Mouse (Mus musculus): ENCODE data around the gene Ppdpf.
A peak's percentile ranks its signal among the peaks of the same experiment; 100 is the strongest.

Gene Ppdpf

DNA sequence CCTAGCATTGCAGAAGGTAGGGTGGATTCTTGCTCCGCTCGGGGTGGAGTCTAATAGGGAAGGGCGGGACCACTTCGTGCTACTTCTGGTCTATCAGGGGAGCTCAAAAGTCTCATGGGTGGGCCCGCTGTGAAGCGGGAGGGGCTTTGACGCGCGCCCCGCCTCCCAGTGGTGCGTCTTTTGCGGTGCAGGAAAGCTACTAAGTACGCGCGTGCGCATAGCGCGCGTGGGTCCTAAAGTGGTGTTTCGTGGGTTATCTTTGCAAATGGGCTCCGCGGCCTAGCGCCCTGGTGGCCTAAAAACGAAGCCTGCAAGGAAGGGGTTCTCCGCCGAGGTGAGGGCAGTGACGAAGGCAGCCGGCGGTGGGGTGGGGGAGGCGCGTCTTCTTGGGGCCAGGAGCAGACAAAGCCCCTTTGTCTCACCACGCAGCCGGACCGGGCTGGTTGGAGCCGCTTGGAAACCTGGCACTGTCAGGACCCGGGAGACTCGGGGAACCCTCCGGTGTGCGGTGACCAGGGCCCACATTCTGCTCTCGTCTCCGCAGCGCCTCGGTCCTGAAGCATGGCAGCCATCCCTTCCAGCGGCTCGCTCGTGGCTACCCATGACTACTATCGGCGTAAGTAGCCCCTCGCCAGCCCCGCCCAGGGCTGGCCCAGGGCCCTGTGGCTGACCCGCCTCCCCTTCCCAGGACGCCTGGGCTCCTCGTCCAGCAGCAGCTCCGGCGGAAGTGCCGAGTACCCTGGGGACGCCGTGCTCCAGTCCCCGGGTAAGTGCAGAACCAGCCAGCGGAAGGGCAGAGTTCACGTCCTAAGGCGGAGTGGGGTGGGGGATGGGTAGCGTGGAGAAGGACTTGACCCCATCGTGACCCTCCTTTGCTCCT, at the start of gene Ppdpf:
Gene Ppdpf (plus strand): TSS at position 127 of the 880 bp plus-strand sequence.
- peak; percentile 98 to 99 for DNase-seq

DNA sequence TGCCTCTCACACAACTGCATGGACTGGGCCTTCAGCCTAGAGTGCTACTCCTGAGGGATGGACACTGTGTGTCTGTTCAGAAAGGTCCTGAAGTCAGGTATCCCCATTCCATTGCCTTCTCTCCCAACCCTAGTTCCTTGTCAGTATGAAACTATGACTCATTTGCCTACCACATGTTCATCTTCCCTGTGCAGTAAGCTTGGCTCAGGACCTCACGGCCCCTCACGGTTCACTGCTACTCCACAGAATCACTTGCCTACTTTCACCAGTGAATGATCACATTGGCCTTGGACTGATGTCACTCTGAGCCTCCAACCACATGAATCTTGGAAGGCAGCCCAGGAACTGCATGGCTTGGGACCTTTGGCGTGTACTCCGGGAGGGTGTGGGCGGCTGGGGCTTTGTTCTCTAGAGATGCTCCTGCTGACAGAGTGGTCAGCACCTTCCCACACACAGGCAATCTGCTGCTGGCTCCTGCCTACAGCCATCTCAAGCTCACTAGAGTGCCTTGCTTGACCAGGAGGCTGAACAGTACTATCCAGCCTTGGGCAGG, 47.3 kb upstream of the Ppdpf start:
- no peak for DNase-seq

DNA sequence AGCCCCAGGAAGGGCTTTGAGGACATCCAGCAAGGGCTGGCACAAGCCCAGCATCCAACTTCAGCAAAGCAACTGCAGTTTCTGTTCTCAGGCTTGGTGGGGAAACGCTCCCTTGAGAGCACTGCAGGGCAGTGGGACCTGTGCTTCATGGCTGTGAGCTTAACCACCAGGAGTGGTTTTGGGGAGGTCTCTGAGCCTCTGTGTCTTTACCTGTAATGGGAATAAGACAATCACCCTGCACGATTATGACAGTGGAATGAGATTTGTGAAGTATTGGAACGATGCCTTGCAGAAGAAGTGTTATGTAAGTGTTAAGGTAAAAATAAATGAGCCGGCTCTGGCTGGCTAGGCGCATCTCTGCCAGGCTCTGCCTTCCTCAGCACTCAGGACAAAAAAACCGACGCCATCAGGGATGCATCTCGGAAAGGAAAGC, 44.3 kb upstream of the Ppdpf start:
- DNase-seq, result no peak

DNA sequence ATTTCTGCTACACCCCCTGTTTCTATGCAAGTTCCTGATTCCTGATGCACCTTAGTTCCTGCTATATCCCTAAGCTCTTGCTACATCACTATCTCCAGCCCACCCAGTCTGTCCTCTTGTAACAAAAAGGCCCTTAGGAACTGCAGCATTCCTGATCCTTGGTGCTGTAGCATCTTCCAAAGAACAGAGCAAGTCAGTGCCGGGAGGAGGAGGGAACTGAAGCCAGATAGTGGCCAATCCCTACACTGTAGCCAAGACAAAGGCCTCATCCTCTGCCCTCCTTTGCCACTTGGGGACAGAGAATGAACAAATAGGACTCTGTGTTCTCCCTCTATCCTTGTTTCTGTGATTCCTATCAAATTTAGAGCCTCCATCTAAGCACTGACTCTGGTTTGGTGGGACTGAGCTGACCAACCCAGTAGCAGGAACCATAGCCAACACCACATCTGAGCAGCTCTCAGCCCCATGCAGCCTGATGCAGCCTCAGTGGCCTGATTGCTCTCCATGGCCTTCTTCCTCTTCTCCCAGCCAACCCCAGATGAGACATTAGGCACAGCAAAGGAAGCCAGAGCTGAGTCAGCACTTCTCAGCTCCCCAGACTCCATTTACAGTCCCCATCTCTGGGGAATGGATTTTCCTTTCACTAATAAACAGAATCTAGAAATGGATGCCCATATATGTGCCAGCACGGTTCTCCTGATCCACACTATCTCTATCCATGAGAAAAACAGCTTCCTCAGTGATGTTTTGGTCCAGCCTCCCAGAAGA, 43.4 kb upstream of the Ppdpf start:
- no peak for DNase-seq

DNA sequence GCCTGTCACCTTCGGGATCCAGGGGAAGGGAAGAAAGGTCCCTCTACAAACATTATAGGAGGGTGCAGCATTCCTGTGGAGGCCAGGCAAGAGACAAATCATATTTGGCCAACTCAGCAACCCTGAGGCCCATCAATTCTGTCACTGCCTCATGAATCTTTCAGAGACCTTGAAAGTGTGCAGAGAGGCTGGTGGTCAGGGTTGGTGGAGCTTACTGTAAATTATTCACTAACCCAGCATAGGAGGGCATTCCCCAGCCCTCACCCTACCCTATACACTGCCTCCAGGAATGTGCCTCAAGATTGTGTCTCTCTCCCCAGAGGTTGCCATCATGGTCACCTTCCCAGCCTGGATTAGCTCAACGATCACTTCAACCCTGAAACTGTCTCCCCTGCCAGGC, 42.4 kb upstream of the Ppdpf start:
- DNase-seq, result no peak

DNA sequence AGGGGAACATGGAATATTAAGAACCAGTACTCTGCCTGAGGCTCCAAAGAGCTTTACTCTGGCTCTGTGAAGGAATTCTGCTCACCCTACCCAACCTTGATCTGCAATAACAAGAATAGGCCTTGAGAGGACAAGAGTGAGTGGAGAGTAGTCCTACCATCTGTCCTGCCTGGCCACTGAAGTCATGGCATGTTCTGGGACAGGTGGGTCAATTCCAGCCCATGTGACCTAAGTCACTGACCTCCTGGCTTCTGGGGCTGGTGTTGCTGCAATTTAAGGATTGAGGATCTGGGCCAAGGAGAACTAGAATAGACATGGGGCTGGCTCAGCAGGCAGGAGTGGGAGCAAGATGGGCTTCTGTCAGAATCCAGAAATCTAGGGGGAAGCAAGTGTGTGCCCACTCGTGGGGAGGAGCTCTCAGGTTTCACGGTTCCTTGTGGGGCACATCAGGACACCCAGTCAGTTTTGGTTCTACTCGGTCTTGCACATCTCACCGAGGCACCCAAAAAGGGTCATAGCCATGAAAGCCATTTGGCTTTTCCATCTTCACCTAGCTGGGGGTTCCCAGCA, 40.0 kb upstream of the Ppdpf start:
- no peak for DNase-seq

DNA sequence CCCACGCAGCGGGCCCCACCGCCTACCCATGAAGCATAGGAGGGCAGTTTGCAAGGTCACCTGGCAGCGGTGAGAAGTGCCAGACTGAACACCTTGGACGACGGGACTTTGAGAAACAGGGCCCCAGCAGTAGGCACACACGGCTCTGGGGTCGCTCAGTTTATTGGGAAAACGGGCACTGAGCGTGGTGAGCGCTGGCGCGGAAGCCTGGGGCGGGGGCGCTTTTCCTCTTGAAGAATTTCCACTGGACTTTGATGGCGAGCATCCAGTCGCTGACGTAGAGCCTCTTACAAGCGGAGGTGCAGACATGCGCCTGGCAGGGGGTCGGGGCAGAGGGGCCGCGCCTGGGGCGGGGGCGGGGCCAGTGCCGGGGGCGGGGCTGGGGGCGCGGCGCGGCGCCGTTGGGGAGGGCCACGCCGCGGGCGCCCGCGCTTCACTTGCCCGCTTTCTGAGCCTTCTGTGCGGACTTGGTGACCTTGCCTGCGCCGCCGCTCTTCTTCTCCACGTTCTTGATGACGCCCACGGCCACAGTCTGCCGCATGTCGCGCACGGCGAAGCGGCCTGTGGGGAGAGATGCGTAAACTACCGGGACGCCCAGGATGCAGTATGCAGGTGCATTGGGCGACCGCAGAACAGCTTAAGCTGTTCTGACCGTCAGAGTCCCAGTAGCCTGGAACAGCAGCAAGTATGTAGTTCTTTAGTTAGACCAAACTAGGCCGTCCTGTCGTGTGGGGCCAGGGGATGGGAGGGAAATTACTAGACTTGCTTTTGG, 39.3 kb upstream of the Ppdpf start:
- peak; percentile 19 to 20 for DNase-seq

DNA sequence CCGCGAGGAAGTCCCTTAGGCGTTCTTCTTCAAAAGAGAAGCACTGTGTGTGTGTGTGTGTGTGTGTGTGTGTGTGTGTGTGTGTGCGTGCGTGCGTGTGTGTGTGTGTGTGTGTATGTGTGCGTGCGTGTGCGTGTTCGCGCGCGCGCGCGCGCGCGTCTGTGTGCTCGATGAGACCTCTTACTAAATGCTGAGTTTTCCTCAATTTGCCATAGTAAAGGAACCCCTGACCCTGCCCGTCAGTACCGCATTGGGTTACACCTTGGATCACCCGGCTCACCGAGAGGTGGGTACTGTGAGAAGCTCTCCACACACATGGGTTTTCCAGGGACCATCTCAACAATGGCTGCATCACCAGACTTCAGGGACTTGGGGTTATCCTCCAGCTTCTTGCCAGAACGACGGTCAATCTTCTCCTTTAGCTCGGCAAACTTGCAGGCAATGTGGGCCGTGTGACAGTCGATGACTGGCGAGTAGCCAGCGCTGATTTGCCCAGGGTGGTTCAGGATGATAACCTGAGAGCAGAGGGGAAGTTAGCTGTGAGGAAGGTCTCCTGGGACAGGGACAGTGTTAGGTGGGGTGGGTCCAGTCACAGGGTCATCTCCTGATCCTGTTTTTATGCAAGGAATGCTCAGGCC, 38.6 kb upstream of the Ppdpf start:
- DNase-seq, result no peak

DNA sequence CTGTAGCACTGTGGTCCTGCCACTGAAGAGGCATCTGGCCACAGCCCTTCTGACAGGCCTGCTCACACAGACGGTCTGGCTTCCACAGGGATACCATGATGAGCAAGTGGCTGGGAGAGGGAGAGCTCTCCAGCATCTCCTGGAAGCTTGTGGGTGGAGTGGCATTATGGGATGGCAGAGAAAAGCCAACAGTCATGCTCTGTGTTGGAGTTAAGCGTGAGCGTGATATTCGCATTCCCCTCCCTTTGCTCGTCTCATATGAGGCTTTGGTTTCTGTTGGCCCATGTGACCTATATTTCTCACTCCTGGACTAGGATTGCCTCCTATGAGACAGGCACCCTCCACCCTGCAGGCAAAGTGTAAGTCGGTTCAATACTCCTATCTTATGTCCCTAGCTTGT, 36.8 kb upstream of the Ppdpf start:
- DNase-seq, result no peak

DNA sequence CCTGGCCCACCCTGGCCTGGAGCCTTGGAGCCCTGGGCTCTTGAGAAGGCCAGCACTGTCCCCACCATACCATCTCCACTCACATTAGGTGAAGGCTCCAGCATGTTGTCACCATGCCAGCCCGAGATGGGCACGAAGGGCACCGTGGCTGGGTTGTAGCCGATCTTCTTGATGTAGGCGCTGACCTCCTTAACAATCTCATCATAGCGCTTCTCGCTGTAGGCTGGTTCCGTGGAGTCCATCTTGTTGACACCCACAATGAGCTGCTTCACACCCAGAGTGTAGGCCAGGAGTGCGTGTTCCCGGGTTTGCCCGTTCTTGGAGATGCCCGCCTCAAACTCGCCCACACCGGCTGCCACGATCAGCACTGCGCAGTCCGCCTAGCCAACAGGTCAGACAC, 34.3 kb upstream of the Ppdpf start:
- no peak for DNase-seq

DNA sequence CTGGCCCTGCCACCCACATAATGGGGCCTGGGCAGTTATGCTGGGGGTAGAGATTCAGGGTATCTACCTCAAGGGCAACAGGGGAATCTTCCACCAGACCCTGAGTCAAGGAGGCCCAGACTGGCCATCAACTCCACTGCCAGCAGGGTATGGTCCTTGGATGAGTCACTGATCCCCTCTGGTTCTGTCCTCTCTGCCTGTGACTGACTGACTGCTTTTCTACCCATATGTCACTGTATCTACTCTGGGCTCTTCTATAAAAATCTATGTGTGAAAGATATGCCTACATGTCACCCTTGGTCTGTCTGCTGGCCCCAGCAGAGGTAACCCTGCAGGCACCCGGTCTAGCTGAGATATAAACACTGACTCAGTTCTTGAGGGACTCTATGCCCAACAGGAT, 33.9 kb upstream of the Ppdpf start:
- DNase-seq, result no peak

DNA sequence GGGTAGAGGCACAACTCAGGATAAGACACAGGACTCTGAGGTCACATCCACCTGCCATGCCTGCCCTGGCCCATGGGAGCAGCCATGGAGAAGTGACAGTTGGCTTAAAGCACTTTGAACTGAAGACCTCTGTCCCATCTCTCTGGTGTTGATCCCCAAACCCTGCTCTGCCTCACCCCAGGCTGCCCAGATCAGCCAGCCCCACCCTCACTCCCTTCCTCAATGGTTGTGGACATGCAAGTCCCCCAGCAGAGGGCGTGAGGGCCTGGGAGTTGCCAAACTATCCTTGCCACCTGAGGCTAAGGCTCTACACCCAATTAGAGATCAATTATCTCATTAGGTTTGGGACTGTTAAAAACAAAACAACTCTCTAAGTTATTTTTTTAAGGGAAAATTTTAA, 33.2 kb upstream of the Ppdpf start:
- no peak for DNase-seq

DNA sequence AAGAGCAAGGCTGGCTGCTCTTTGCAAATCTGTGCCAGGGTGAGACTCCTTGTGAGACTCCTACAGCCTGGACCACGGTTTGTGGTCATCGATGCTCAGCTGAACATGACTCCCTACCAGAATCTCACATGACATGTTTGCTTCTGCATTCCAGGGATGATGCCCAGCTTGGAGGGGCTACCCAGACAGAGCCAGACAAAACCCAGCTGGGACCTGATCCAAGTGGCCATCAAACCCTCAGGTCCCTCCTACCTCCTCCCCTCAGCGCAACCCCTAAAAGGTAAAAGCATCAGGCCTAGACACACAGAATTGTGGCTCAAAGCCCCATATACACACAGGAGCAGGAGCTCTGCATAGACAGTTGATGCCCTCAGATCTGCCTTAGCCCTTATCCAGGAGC, 32.7 kb upstream of the Ppdpf start:
- DNase-seq, result no peak

DNA sequence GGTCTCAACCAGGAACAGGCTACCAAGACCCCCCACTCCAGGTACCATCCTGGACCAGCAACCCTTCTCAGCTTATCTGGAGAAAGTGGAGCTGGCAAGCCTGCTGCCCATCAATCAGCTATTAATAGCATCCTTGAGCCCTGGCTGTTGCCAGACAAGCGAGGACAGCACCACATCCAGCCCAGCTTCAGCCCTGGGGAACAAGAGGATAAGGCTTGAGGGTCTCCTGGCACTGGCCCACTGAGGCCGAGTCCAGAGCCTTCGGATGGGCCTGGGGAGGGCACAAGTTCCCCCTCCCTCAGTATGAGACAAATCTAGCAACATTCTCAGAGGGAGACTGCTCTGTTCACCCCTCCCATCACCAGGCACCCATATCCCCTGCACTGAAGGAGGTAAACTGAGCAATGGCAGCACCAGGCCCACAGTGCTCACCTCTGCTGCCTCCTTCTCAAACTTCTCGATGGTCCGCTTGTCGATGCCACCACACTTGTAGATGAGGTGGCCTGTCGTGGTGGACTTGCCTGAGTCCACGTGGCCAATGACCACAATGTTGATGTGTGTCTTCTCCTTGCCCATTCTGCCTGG, 32.1 kb upstream of the Ppdpf start:
- DNase-seq, result no peak

DNA sequence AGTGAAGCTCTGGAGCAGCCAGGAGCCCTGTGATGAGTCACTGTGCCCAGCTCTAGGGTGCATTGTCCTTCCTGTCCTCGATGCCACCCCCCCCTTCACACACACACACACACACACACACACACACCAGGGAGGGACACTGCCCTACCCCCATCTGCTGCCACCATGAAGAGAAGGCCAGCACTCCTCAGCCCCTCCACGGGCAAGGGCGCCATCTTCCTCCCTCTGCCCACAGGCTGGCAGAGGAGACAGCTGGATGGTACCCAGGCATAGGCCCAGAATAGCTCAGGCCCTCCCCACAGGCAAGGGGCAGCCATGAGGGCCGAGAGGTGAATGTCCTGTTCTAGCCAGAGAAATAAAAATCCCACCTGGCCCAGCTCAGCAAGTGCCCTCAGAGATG, 31.2 kb upstream of the Ppdpf start:
- no peak for DNase-seq

DNA sequence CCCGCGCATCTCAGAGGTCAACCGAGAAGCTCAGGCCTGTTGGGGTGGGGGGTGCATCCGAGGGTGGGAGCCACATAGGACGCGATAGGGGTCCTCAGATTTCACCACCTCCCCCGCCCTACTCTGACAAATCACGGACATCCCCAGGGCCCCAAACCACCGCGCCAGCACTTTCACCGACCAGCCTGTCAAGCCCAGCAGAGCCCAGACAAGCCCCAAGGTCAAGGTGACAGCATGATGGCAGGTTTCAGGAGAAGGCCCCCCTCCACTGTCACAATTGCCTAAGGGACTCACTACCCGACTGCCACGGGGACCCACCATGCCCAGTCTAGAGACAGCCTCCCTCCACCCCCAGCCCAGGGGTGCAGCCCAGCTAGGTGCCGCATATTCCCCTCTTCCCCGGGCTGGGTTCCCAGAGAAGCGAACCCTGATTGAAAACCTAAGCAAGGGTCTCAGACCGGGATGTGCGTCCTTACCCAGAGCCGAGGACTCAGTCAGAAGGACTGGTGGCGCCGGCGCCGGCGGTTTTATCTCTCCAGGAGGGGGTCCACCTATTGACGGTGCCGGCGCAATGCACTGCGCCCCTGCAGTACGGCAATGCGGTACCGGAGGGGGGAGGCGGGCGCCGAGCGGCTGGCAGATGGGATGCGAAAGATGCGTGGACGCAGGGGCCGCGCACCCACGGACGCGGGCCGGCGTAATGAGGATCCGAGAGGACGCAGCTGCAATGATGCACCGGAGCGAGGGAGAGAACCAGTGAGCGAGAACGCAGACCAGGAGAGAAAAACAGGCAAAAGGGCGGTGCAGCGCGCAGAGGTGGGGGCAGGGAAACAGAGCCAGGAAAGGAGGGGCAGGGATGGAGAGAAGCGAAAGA, 30.6 kb upstream of the Ppdpf start, which contains the start of gene Eef1a2:
Gene Eef1a2 (minus strand): TSS at position 767 of the 874 bp plus-strand sequence.
- no peak for DNase-seq

DNA sequence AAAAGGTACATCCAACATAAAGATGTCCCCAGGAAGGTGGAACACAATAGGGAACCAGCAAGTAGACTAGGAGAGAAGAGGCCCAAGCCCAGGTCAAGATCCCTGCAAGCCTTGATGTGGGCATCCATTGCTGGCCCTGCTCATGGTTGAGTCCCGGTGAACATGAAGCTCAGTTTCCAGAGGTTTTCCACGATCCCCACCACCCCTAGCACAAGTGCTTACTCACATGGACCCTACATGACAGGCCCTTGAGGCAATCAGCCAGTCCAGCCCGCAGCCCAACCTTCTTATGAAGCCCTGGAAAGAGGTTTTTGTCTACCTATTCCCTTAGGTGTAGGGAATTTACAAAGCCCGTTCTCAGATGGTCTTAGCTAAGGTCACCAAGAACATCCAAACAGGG, 29.9 kb upstream of the Ppdpf start:
- DNase-seq, result no peak

DNA sequence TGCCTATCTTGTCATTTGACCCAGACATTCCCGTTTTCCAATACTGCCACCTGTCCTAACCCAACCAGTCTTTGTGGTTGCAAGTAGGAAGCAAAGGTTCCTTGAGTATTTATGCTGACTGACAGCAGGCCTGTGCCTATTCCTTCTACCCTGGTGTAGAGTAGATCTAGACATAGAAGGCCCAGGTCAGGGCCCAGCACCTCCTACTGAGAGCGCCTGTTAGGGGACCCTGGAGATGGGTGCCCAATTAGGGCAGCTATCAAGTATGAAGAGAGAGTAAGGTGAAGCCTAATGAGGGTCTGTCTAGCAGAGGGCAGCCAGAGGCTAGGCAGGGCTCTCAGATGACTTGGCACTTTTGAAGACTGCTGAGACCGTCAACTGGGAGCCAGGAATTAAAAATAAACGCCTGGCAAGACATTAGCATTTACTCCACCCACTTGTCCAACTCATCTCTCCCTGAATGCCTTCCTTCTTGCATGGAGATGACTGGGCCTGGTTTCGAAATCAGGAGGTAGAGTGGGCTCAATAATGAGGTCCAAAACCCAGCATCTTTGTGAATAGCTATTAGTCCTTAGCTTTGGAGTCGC, 29.2 kb upstream of the Ppdpf start:
- no peak for DNase-seq

DNA sequence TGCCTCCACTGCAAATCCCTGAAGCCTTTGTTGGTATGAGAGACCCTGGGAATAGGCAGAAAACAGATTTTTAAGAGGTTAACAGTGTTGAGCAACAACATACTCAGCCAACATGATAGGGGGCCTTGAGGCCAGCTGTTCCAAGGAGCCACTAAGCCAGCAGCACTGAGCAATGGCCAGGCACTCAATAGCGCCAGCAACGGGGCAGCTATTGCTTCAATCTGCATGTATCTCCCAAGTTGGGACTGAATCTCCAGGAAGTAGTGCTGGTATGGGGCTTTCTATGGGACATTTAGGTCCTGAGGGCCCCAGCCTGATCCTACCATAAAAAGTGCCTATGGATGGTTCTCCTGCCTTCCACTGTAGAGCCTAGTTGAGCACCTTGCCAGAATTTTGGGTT, 28.6 kb upstream of the Ppdpf start:
- DNase-seq, result no peak

DNA sequence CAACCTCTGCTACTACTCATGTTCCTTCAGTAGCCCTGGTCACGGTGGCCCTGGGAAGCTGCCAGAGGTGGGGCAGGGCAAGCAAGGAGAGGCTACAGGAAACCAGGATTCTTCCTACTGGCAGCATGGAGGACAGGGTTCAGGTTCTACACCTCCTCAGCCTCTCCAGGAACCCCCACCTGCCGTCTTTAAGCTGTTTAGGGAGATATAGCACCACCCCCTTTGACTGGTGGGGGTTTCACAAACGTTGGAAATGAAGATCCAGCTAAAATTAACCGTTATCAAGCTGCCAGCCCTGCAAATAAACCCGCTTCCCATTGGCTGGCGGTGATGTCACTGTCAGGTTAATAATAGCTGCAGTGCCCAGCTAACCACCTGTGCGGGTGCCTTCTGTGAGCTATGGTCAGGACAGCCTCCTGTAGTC, 27.9 kb upstream of the Ppdpf start:
- DNase-seq, result no peak
